Mouse (Mus musculus): ENCODE results near the gene Mvd. TPM values are rescaled to one million over a fixed set of nuclear protein-coding genes. Genes with fewer than 3 reads are reported as not detected.

The Mvd gene
- polyA plus RNA-seq, 1 experiment, result 17.0 TPM

GRCm38 (mm10) chr8:122421376-122422070 lies 21.7 kb downstream of the Mvd start, which contains the start of gene Il17c:
Il17c (plus strand) TSS chr8:122422020.
- peak in 1 of 2 experiments; percentile 3 for DNase-seq (ENCODE audit: low read depth in 1 of 2, low spot score in 2 of 2)
- H3K4me3 ChIP-seq (ENCODE audit: extremely low read depth, insufficient read depth, insufficient read length), result no peak within 1 kb of the TSS
- TF ChIP-seq CTCF (IDR thresholded peaks at IDR 0.05; ENCODE audit: extremely low read depth, insufficient read depth, insufficient read length, insufficient replicate concordance) (no peak), POLR2A (IDR thresholded peaks at IDR 0.05; ENCODE audit: low read depth, low read length) (no peak)
- H3K36me3 ChIP-seq (ENCODE audit: control insufficient read depth, insufficient read depth, low read length), result peaks cover 32% of the 10 kb centered on the region
- no peaks in the 10 kb centered on the region for H3K4me1 ChIP-seq (ENCODE audit: control insufficient read depth, insufficient read depth, insufficient read length)
- WGBS, result 89% methylated on average over 14 of the region's 14 CpGs
- H3K27me3 ChIP-seq (ENCODE audit: control insufficient read depth, insufficient read depth, low read length), result no peaks in the 10 kb centered on the region
- H3K27ac ChIP-seq (ENCODE audit: insufficient read depth, low read length), result no peak within 1 kb of the TSS

- H3K36me3 ChIP-seq (ENCODE audit: control insufficient read depth, insufficient read depth, low read length), result peaks cover 27% of the 10 kb centered on the region
- H3K27ac ChIP-seq (ENCODE audit: insufficient read depth, low read length), result 0 out of 2 replicates have a peak overlapping the region, but pooled peaks have one; percentile 2
- no peak overlapping the region for H3K4me3 ChIP-seq (ENCODE audit: extremely low read depth, insufficient read depth, insufficient read length)
- DNase-seq (ENCODE audit: low read depth in 1 of 2, low spot score in 2 of 2), result no peak
- H3K27me3 ChIP-seq (ENCODE audit: control insufficient read depth, insufficient read depth, low read length), result no peaks in the 10 kb centered on the region
- WGBS, result 79% methylated on average over 9 of the region's 9 CpGs
- TF ChIP-seq CTCF (IDR thresholded peaks at IDR 0.05; ENCODE audit: extremely low read depth, insufficient read depth, insufficient read length, insufficient replicate concordance), result no peak
- TF ChIP-seq POLR2A (IDR thresholded peaks at IDR 0.05; ENCODE audit: low read depth, low read length), result no peak
- no peaks in the 10 kb centered on the region for H3K4me1 ChIP-seq (ENCODE audit: control insufficient read depth, insufficient read depth, insufficient read length)
These were observed 23.2 kb downstream of the Mvd start for GRCm38 (mm10) chr8:122419881-122420555.

GRCm38 (mm10) chr8:122415554-122415953 lies 27.7 kb downstream of the Mvd start:
- Histone ChIP-seq H3K36me3 (ENCODE audit: control insufficient read depth, insufficient read depth, low read length) (peaks cover 33% of the 10 kb centered on the region), H3K27me3 (ENCODE audit: control insufficient read depth, insufficient read depth, low read length) (no peaks in the 10 kb centered on the region), H3K4me3 (ENCODE audit: extremely low read depth, insufficient read depth, insufficient read length) (no peak overlapping the region), H3K27ac (ENCODE audit: insufficient read depth, low read length) (no peak overlapping the region), H3K4me1 (ENCODE audit: control insufficient read depth, insufficient read depth, insufficient read length) (no peaks in the 10 kb centered on the region)
- DNase-seq (ENCODE audit: low read depth in 1 of 2, low spot score in 2 of 2), result no peak
- TF ChIP-seq CTCF (IDR thresholded peaks at IDR 0.05; ENCODE audit: extremely low read depth, insufficient read depth, insufficient read length, insufficient replicate concordance) (no peak), POLR2A (IDR thresholded peaks at IDR 0.05; ENCODE audit: low read depth, low read length) (no peak)
- WGBS, result 34% methylated on average over 6 of the region's 6 CpGs

- H3K27me3 ChIP-seq (ENCODE audit: control insufficient read depth, insufficient read depth, low read length), result no peaks in the 10 kb centered on the region
- no peak overlapping the region for H3K4me3 ChIP-seq (ENCODE audit: extremely low read depth, insufficient read depth, insufficient read length)
- WGBS, result 96% methylated on average over 9 of the region's 9 CpGs
- H3K4me1 ChIP-seq (ENCODE audit: control insufficient read depth, insufficient read depth, insufficient read length), result no peaks in the 10 kb centered on the region
- TF ChIP-seq CTCF (IDR thresholded peaks at IDR 0.05; ENCODE audit: extremely low read depth, insufficient read depth, insufficient read length, insufficient replicate concordance), result no peak
- no peak for TF ChIP-seq POLR2A (IDR thresholded peaks at IDR 0.05; ENCODE audit: low read depth, low read length)
- no peak overlapping the region for H3K27ac ChIP-seq (ENCODE audit: insufficient read depth, low read length)
- no peak for DNase-seq (ENCODE audit: low read depth in 1 of 2, low spot score in 2 of 2)
- peaks cover 42% of the 10 kb centered on the region for H3K36me3 ChIP-seq (ENCODE audit: control insufficient read depth, insufficient read depth, low read length)
These were observed 28.9 kb downstream of the Mvd start for GRCm38 (mm10) chr8:122414311-122414710.

- TF ChIP-seq CTCF (IDR thresholded peaks at IDR 0.05; ENCODE audit: extremely low read depth, insufficient read depth, insufficient read length, insufficient replicate concordance) (no peak), POLR2A (IDR thresholded peaks at IDR 0.05; ENCODE audit: low read depth, low read length) (no peak)
- WGBS, result 92% methylated on average over 7 of the region's 7 CpGs
- Histone ChIP-seq H3K4me3 (ENCODE audit: extremely low read depth, insufficient read depth, insufficient read length) (no peak overlapping the region), H3K36me3 (ENCODE audit: control insufficient read depth, insufficient read depth, low read length) (peaks cover 55% of the 10 kb centered on the region), H3K27ac (ENCODE audit: insufficient read depth, low read length) (0 out of 2 replicates have a peak overlapping the region, but pooled peaks have one; percentile 10), H3K4me1 (ENCODE audit: control insufficient read depth, insufficient read depth, insufficient read length) (no peaks in the 10 kb centered on the region), H3K27me3 (ENCODE audit: control insufficient read depth, insufficient read depth, low read length) (no peaks in the 10 kb centered on the region)
- no peak for DNase-seq (ENCODE audit: low read depth in 1 of 2, low spot score in 2 of 2)
These were observed 35.5 kb downstream of the Mvd start for GRCm38 (mm10) chr8:122407678-122408077.

GRCm38 (mm10) chr8:122405146-122405805 lies 37.9 kb downstream of the Mvd start:
- no peak for TF ChIP-seq POLR2A (IDR thresholded peaks at IDR 0.05; ENCODE audit: low read depth, low read length)
- no peak for TF ChIP-seq CTCF (IDR thresholded peaks at IDR 0.05; ENCODE audit: extremely low read depth, insufficient read depth, insufficient read length, insufficient replicate concordance)
- Histone ChIP-seq H3K27ac (ENCODE audit: insufficient read depth, low read length) (no peak overlapping the region), H3K36me3 (ENCODE audit: control insufficient read depth, insufficient read depth, low read length) (peaks cover 57% of the 10 kb centered on the region), H3K4me1 (ENCODE audit: control insufficient read depth, insufficient read depth, insufficient read length) (no peaks in the 10 kb centered on the region), H3K27me3 (ENCODE audit: control insufficient read depth, insufficient read depth, low read length) (no peaks in the 10 kb centered on the region), H3K4me3 (ENCODE audit: extremely low read depth, insufficient read depth, insufficient read length) (no peak overlapping the region)
- no peak for DNase-seq (ENCODE audit: low read depth in 1 of 2, low spot score in 2 of 2)
- 76% methylated on average over 9 of the region's 9 CpGs for WGBS

All from spleen, adult 2 months (tissue).